Mouse (Mus musculus) cerebellum, postnatal 25 days (tissue): ENCODE data around the gene Mast4.

ENCODE experiments used
- DNase-seq, 2 experiments: peaks; one replicate each; pipeline ENCODE4 v3.0.0; 2021; ENCODE audit warnings: mixed read lengths in 2 of 2

Gene Mast4

GRCm38 (mm10) chr13:103037466-103037865, 296.8 kb downstream of the Mast4 start:
- no peak for DNase-seq

GRCm38 (mm10) chr13:103029377-103029776, 304.9 kb downstream of the Mast4 start:
- no peak for DNase-seq

GRCm38 (mm10) chr13:103027456-103028078, 306.7 kb downstream of the Mast4 start:
- DNase-seq, result no peak

- no peak for DNase-seq
These were observed 308.8 kb downstream of the Mast4 start for GRCm38 (mm10) chr13:103025461-103025860.

- DNase-seq, result no peak
These were observed 315.8 kb downstream of the Mast4 start for GRCm38 (mm10) chr13:103018481-103018880.

- no peak for DNase-seq
These were observed 316.6 kb downstream of the Mast4 start for GRCm38 (mm10) chr13:103017661-103018060.

- DNase-seq, result no peak
These were observed 319.1 kb downstream of the Mast4 start for GRCm38 (mm10) chr13:103015131-103015750.

- DNase-seq, result no peak
These were observed 319.7 kb downstream of the Mast4 start for GRCm38 (mm10) chr13:103014631-103015030.

- no peak for DNase-seq
These were observed 320.1 kb downstream of the Mast4 start for GRCm38 (mm10) chr13:103014222-103014621.

GRCm38 (mm10) chr13:103005227-103005626, 329.1 kb downstream of the Mast4 start:
- DNase-seq, result no peak

GRCm38 (mm10) chr13:103001831-103002230, 332.5 kb downstream of the Mast4 start:
- DNase-seq, result no peak

- DNase-seq, result no peak
These were observed 333.4 kb downstream of the Mast4 start for GRCm38 (mm10) chr13:103000891-103001290.

- no peak for DNase-seq
These were observed 340.2 kb downstream of the Mast4 start for GRCm38 (mm10) chr13:102994098-102994497.

- DNase-seq, result no peak
These were observed 341.4 kb downstream of the Mast4 start for GRCm38 (mm10) chr13:102992680-102993423.

- no peak for DNase-seq
These were observed 342.4 kb downstream of the Mast4 start for GRCm38 (mm10) chr13:102991928-102992327.

- DNase-seq, result no peak
These were observed 343.1 kb downstream of the Mast4 start for GRCm38 (mm10) chr13:102991196-102991595.

GRCm38 (mm10) chr13:102990085-102990484, 344.2 kb downstream of the Mast4 start:
- DNase-seq, result no peak

- no peak for DNase-seq
These were observed 344.7 kb downstream of the Mast4 start for GRCm38 (mm10) chr13:102989616-102990015.

GRCm38 (mm10) chr13:102988976-102989375, 345.3 kb downstream of the Mast4 start:
- DNase-seq, result no peak

- DNase-seq, result no peak
These were observed 345.9 kb downstream of the Mast4 start for GRCm38 (mm10) chr13:102988251-102988895.

- DNase-seq, result no peak
These were observed 349.7 kb downstream of the Mast4 start for GRCm38 (mm10) chr13:102984550-102984949.

GRCm38 (mm10) chr13:102973853-102974252, 360.4 kb downstream of the Mast4 start:
- DNase-seq, result no peak

GRCm38 (mm10) chr13:102963471-102963870, 370.8 kb downstream of the Mast4 start:
- DNase-seq, result no peak
